Mouse (Mus musculus): ENCODE data around the gene H2-M3. TPM values are rescaled to one million over a fixed set of nuclear protein-coding genes. Genes with fewer than 3 reads are reported as not detected.
"Not testable (repeated sequence)": the region's sequence is repeated elsewhere in the genome, so short reads cannot be mapped to it uniquely, and the experiment has no call there.

Gene H2-M3
- polyA plus RNA-seq (2014; fragmentation: Nextera tagmentation; extraction: Ambion mirVana), result 0.66 and 0.89 TPM in 2 replicates

GRCm38 (mm10) chr17:37270058-37270701, at the start of gene H2-M3:
Gene H2-M3 (plus strand): TSS chr17:37270220.
- no peaks in the 10 kb centered on the region for H3K27me3 ChIP-seq (ENCODE audit: control insufficient read depth, insufficient read depth, low read length)
- peak within 1 kb of the TSS; percentile 42 for H3K4me3 ChIP-seq (ENCODE audit: low read depth, low read length)
- H3K4me1 ChIP-seq (ENCODE audit: control insufficient read depth, insufficient read depth, low read length), result no peaks in the 10 kb centered on the region
- no peak within 1 kb of the TSS for H3K27ac ChIP-seq (ENCODE audit: low read depth, low read length)
- H3K36me3 ChIP-seq (ENCODE audit: control insufficient read depth, insufficient read depth, low read length), result no peaks in the 10 kb centered on the region
- 5% methylated on average over 26 of the region's 26 CpGs for WGBS
- H3K9ac ChIP-seq (ENCODE audit: low read length), result peak within 1 kb of the TSS; percentile 35
- peak; percentile 99 for ATAC-seq (ENCODE audit: insufficient read depth, low FRiP score, low TSS enrichment)
- peak; percentile 85 for DNase-seq (ENCODE audit: low spot score)
- peak within 1 kb of the TSS; percentile 85 for H3K4me2 ChIP-seq (ENCODE audit: low read depth)
- no peaks in the 10 kb centered on the region for H3K9me3 ChIP-seq (ENCODE audit: control insufficient read depth, low read length)

- no peak overlapping the region for H3K4me2 ChIP-seq (ENCODE audit: low read depth)
- H3K36me3 ChIP-seq (ENCODE audit: control insufficient read depth, insufficient read depth, low read length), result no peaks in the 10 kb centered on the region
- H3K4me1 ChIP-seq (ENCODE audit: control insufficient read depth, insufficient read depth, low read length), result no peaks in the 10 kb centered on the region
- no peak overlapping the region for H3K27ac ChIP-seq (ENCODE audit: low read depth, low read length)
- no peak for DNase-seq (ENCODE audit: low spot score)
- no peak for ATAC-seq (ENCODE audit: insufficient read depth, low FRiP score, low TSS enrichment)
- WGBS, result 29% methylated on average over 1 of the region's 1 CpGs
- no peak overlapping the region for H3K4me3 ChIP-seq (ENCODE audit: low read depth, low read length)
- no peaks in the 10 kb centered on the region for H3K27me3 ChIP-seq (ENCODE audit: control insufficient read depth, insufficient read depth, low read length)
- no peak overlapping the region for H3K9ac ChIP-seq (ENCODE audit: low read length)
- no peaks in the 10 kb centered on the region for H3K9me3 ChIP-seq (ENCODE audit: control insufficient read depth, low read length)
Observed at GRCm38 (mm10) chr17:37221879-37222278, 48.1 kb upstream of the H2-M3 start.

- H3K36me3 ChIP-seq (ENCODE audit: control insufficient read depth, insufficient read depth, low read length); H3K27ac ChIP-seq (ENCODE audit: low read depth, low read length); H3K4me1 ChIP-seq (ENCODE audit: control insufficient read depth, insufficient read depth, low read length); H3K9me3 ChIP-seq (ENCODE audit: control insufficient read depth, low read length); DNase-seq (ENCODE audit: low spot score); H3K9ac ChIP-seq (ENCODE audit: low read length); H3K4me2 ChIP-seq (ENCODE audit: low read depth); ATAC-seq (ENCODE audit: insufficient read depth, low FRiP score, low TSS enrichment); H3K27me3 ChIP-seq (ENCODE audit: control insufficient read depth, insufficient read depth, low read length); H3K4me3 ChIP-seq (ENCODE audit: low read depth, low read length): not testable (repeated sequence)
- WGBS, result 96% methylated on average over 2 of the region's 2 CpGs
Observed at GRCm38 (mm10) chr17:37237230-37237629, 32.8 kb upstream of the H2-M3 start, which contains the start of gene Olfr97. Gene Olfr97 (minus strand): TSS chr17:37237330.

GRCm38 (mm10) chr17:37242198-37242597, 27.8 kb upstream of the H2-M3 start:
- H3K36me3 ChIP-seq (ENCODE audit: control insufficient read depth, insufficient read depth, low read length), result no peaks in the 10 kb centered on the region
- no peak overlapping the region for H3K4me2 ChIP-seq (ENCODE audit: low read depth)
- no peaks in the 10 kb centered on the region for H3K27me3 ChIP-seq (ENCODE audit: control insufficient read depth, insufficient read depth, low read length)
- 65% methylated on average over 3 of the region's 3 CpGs for WGBS
- no peaks in the 10 kb centered on the region for H3K4me1 ChIP-seq (ENCODE audit: control insufficient read depth, insufficient read depth, low read length)
- H3K9me3 ChIP-seq (ENCODE audit: control insufficient read depth, low read length), result no peaks in the 10 kb centered on the region
- DNase-seq (ENCODE audit: low spot score) (no peak), ATAC-seq (ENCODE audit: insufficient read depth, low FRiP score, low TSS enrichment) (no peak)
- H3K4me3 ChIP-seq (ENCODE audit: low read depth, low read length), result no peak overlapping the region
- H3K27ac ChIP-seq (ENCODE audit: low read depth, low read length), result no peak overlapping the region
- no peak overlapping the region for H3K9ac ChIP-seq (ENCODE audit: low read length)

GRCm38 (mm10) chr17:37246715-37247114, 23.3 kb upstream of the H2-M3 start:
- ATAC-seq (ENCODE audit: insufficient read depth, low FRiP score, low TSS enrichment), result no peak
- H3K36me3 ChIP-seq (ENCODE audit: control insufficient read depth, insufficient read depth, low read length), result no peaks in the 10 kb centered on the region
- no peak overlapping the region for H3K9ac ChIP-seq (ENCODE audit: low read length)
- no peaks in the 10 kb centered on the region for H3K9me3 ChIP-seq (ENCODE audit: control insufficient read depth, low read length)
- H3K4me2 ChIP-seq (ENCODE audit: low read depth), result no peak overlapping the region
- H3K4me3 ChIP-seq (ENCODE audit: low read depth, low read length), result no peak overlapping the region
- no peak for DNase-seq (ENCODE audit: low spot score)
- no peaks in the 10 kb centered on the region for H3K4me1 ChIP-seq (ENCODE audit: control insufficient read depth, insufficient read depth, low read length)
- no peaks in the 10 kb centered on the region for H3K27me3 ChIP-seq (ENCODE audit: control insufficient read depth, insufficient read depth, low read length)
- 36% methylated on average over 5 of the region's 5 CpGs for WGBS
- H3K27ac ChIP-seq (ENCODE audit: low read depth, low read length), result no peak overlapping the region

GRCm38 (mm10) chr17:37249460-37249859, 20.6 kb upstream of the H2-M3 start:
- Histone ChIP-seq H3K4me3 (ENCODE audit: low read depth, low read length) (no peak overlapping the region), H3K36me3 (ENCODE audit: control insufficient read depth, insufficient read depth, low read length) (no peaks in the 10 kb centered on the region), H3K9ac (ENCODE audit: low read length) (no peak overlapping the region), H3K4me1 (ENCODE audit: control insufficient read depth, insufficient read depth, low read length) (no peaks in the 10 kb centered on the region), H3K4me2 (ENCODE audit: low read depth) (no peak overlapping the region), H3K9me3 (ENCODE audit: control insufficient read depth, low read length) (no peaks in the 10 kb centered on the region), H3K27me3 (ENCODE audit: control insufficient read depth, insufficient read depth, low read length) (no peaks in the 10 kb centered on the region), H3K27ac (ENCODE audit: low read depth, low read length) (no peak overlapping the region)
- DNase-seq (ENCODE audit: low spot score), result no peak
- no peak for ATAC-seq (ENCODE audit: insufficient read depth, low FRiP score, low TSS enrichment)

GRCm38 (mm10) chr17:37250544-37250943, 19.5 kb upstream of the H2-M3 start:
- Histone ChIP-seq H3K36me3 (ENCODE audit: control insufficient read depth, insufficient read depth, low read length) (no peaks in the 10 kb centered on the region), H3K9ac (ENCODE audit: low read length) (no peak overlapping the region), H3K27ac (ENCODE audit: low read depth, low read length) (no peak overlapping the region), H3K4me2 (ENCODE audit: low read depth) (no peak overlapping the region), H3K4me1 (ENCODE audit: control insufficient read depth, insufficient read depth, low read length) (no peaks in the 10 kb centered on the region), H3K27me3 (ENCODE audit: control insufficient read depth, insufficient read depth, low read length) (no peaks in the 10 kb centered on the region), H3K4me3 (ENCODE audit: low read depth, low read length) (no peak overlapping the region), H3K9me3 (ENCODE audit: control insufficient read depth, low read length) (no peaks in the 10 kb centered on the region)
- WGBS, result 7% methylated on average over 1 of the region's 1 CpGs
- ATAC-seq (ENCODE audit: insufficient read depth, low FRiP score, low TSS enrichment) (no peak), DNase-seq (ENCODE audit: low spot score) (no peak)

- Histone ChIP-seq H3K4me2 (ENCODE audit: low read depth) (no peak within 1 kb of the TSS), H3K9me3 (ENCODE audit: control insufficient read depth, low read length) (no peaks in the 10 kb centered on the region), H3K27ac (ENCODE audit: low read depth, low read length) (no peak within 1 kb of the TSS), H3K36me3 (ENCODE audit: control insufficient read depth, insufficient read depth, low read length) (no peaks in the 10 kb centered on the region), H3K4me3 (ENCODE audit: low read depth, low read length) (no peak within 1 kb of the TSS), H3K4me1 (ENCODE audit: control insufficient read depth, insufficient read depth, low read length) (no peaks in the 10 kb centered on the region), H3K27me3 (ENCODE audit: control insufficient read depth, insufficient read depth, low read length) (no peaks in the 10 kb centered on the region), H3K9ac (ENCODE audit: low read length) (no peak within 1 kb of the TSS)
- WGBS, result 83% methylated on average over 1 of the region's 1 CpGs
- DNase-seq (ENCODE audit: low spot score) (no peak), ATAC-seq (ENCODE audit: insufficient read depth, low FRiP score, low TSS enrichment) (no peak)
Observed at GRCm38 (mm10) chr17:37263626-37264025, 6.4 kb upstream of the H2-M3 start, which contains the start of gene Olfr98. Gene Olfr98 (minus strand): TSS chr17:37263749.

- Histone ChIP-seq H3K27me3 (ENCODE audit: control insufficient read depth, insufficient read depth, low read length) (no peaks in the 10 kb centered on the region), H3K4me2 (ENCODE audit: low read depth) (peak overlapping the region; percentile 85), H3K4me1 (ENCODE audit: control insufficient read depth, insufficient read depth, low read length) (no peaks in the 10 kb centered on the region), H3K9ac (ENCODE audit: low read length) (0 out of 2 replicates have a peak overlapping the region, but pooled peaks have one; percentile 35), H3K9me3 (ENCODE audit: control insufficient read depth, low read length) (no peaks in the 10 kb centered on the region), H3K27ac (ENCODE audit: low read depth, low read length) (no peak overlapping the region), H3K36me3 (ENCODE audit: control insufficient read depth, insufficient read depth, low read length) (no peaks in the 10 kb centered on the region), H3K4me3 (ENCODE audit: low read depth, low read length) (peak overlapping the region; percentile 42; the same call in 1 of the 2 replicates)
- ATAC-seq (ENCODE audit: insufficient read depth, low FRiP score, low TSS enrichment) (peak; percentile 27; the same call in 1 of the 2 replicates), DNase-seq (ENCODE audit: low spot score) (no peak)
- WGBS, result 63% methylated on average over 8 of the region's 8 CpGs
Observed at GRCm38 (mm10) chr17:37270702-37271092, 677 bp downstream of the H2-M3 start.

All from neural tube, embryonic 11.5 days (tissue).